Comparison of ENCODE assay signal across 19 mouse cellular contexts in the genomic region with DNA sequence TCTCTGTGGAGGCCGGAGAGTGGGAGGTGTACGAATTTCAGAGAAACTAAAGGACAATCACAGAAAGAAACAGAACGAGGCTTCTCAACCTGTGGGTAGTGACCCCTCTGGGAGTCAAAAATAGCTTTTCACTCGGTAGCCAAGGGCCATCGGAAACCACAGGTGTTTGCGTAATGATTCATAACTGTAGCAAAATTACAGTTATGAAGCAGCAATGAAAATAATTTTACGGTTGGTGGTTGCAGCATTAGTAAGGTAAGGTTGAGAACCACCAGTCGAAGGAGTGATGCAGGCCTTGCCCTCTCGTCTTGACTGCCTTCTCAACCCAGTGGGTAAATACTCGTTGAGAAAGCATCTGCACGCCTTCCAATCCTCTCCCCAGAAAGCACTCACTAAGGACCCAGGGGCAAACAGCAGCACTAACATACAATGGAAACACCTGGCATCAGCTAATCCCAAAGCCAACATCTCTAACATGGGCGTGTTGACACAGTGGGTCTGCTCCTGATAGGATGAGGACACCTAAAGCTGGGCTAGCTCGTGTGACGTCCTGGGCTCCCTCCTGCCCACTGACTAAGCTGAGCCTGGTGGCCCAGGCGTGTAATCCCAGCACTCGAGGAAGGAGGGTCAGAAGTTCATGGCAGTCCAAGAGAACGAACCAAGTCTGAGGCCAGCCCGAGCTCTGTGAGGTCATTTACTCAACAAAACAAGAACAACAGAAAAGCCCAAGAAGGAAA. TPM values are rescaled to one million over a fixed set of nuclear protein-coding genes. Genes with fewer than 3 reads are reported as not detected.
DNase-seq lines count a peak whose midpoint lies in the region; ATAC-seq and TF ChIP-seq lines count a peak whose summit lies in the region.
"Had no signal": no experiment of that assay in that cellular context is flagged by ENCODE, and none has a peak within 500 bp of the region (broad histone marks: within the 10 kb centered on the region; RNA-seq: fewer than 3 reads in every experiment).

No protein-coding gene starts in this region.

- no peak for TF ChIP-seq POLR2A in bone marrow, adult 2 months (IDR thresholded peaks at IDR 0.05; ENCODE audit: borderline replicate concordance, control insufficient read depth, low read depth, low read length)

- DNase-seq in gastrocnemius, adult 2 months, result no peak
- DNase-seq in gastrocnemius, postnatal 10 days, result no peak
- DNase-seq in 416B (ENCODE audit: low read depth), result peak; percentile 80
- no peak for DNase-seq in yolk sac, embryonic 10.5 days (ENCODE audit: low spot score)
- DNase-seq in right cerebral cortex, adult 2 months (ENCODE audit: low spot score in 2 of 2), result no peak
- DNase-seq: cerebellum, adult 9-11 months; heart, postnatal 4 days; liver, embryonic 13.5 days; right cerebral cortex, adult 18-20 months; spleen, adult 18-20 months; thymus, postnatal 4 days had no signal

- H3K4me3 ChIP-seq in gastrocnemius, adult 2 months, result no peak overlapping the region
- H3K4me3 ChIP-seq in bone marrow, adult 2 months (replicated peaks; ENCODE audit: control insufficient read depth, low read depth, low read length), result no peak overlapping the region
- H3K4me3 ChIP-seq: forebrain, embryonic 13.5 days; heart, embryonic 13.5 days; liver, embryonic 13.5 days; megakaryocyte, embryonic 14.5 days had no signal

- ATAC-seq in megakaryocyte progenitor cell, adult 5-6 weeks (replicated peaks; ENCODE audit: poor library complexity), result peak; percentile 41
- no peak for ATAC-seq in activated CD4-positive, CD25-positive, alpha-beta regulatory T cell, adult 4 months
- ATAC-seq: forebrain, embryonic 13.5 days; hindbrain, postnatal 0 days; Patski had no signal

- peak overlapping the region; percentile 9 for H3K27ac ChIP-seq in gastrocnemius, adult 2 months
- H3K27ac ChIP-seq in bone marrow, adult 2 months (ENCODE audit: control insufficient read depth, insufficient read depth, low read depth, low read length, poor library complexity), result peak overlapping the region; percentile 21
- H3K27ac ChIP-seq: forebrain, embryonic 13.5 days; heart, embryonic 13.5 days; hindbrain, postnatal 0 days; liver, embryonic 13.5 days had no signal

- intact Hi-C loops in gastrocnemius, adult 2 months (cut with DNase I), result no loop called here

- TF ChIP-seq CTCF in gastrocnemius, adult 2 months (IDR thresholded peaks at IDR 0.05), result no peak
- no peak for TF ChIP-seq CTCF in bone marrow, adult 2 months (IDR thresholded peaks at IDR 0.05; ENCODE audit: control insufficient read depth, insufficient read depth, low read length)

- peaks cover 7% of the 10 kb centered on the region; the same call in 1 of the 2 replicates for H3K4me1 ChIP-seq in bone marrow, adult 2 months (ENCODE audit: control insufficient read depth, insufficient read depth, low read length)

- 39% methylated on average over 18 of the region's 18 CpGs for WGBS in bone marrow, adult 2 months

RNA-seq across cellular contexts. Expression of a gene that starts 24.6 kb away (rescaled TPM):
- total RNA-seq in gastrocnemius, adult 2 months (2021), result 10 to 100 TPM; 23.2 to 29.0 TPM
- 10 to 100 TPM; 22.8 to 25.2 TPM for total RNA-seq in gastrocnemius, postnatal 10 days (2021)
- 6.4 and 13.5 TPM in 2 replicates for polyA plus RNA-seq in bone marrow, adult 2 months (2011; ENCODE audit: insufficient read depth, insufficient read length, low replicate concordance, missing spikeins)
- total RNA-seq in megakaryocyte progenitor cell, adult 5-6 weeks (2015), result 51.5 and 57.9 TPM in 2 replicates
- 55.1 and 64.4 TPM in 2 replicates for total RNA-seq in megakaryocyte progenitor cell, adult 5-6 weeks (2017)
- polyA plus RNA-seq in activated CD4-positive, CD25-positive, alpha-beta regulatory T cell, adult 4 months (2017; shearing (Covaris generic)), result 10 to 100 TPM; 90.9 to 97.8 TPM

RNA-seq across cellular contexts. Expression of a gene that starts 43.1 kb away (rescaled TPM):
- 10 to 100 TPM; 56.1 to 98.6 TPM for total RNA-seq in gastrocnemius, adult 2 months (2021)
- total RNA-seq in gastrocnemius, postnatal 10 days (2021), result 10 to 100 TPM; 36.3 to 37.1 TPM
- polyA plus RNA-seq in bone marrow, adult 2 months (2011; ENCODE audit: insufficient read depth, insufficient read length, low replicate concordance, missing spikeins), result 1.3 and 4.0 TPM in 2 replicates
- 20.3 and 20.8 TPM in 2 replicates for total RNA-seq in megakaryocyte progenitor cell, adult 5-6 weeks (2015)
- 20.0 and 27.5 TPM in 2 replicates for total RNA-seq in megakaryocyte progenitor cell, adult 5-6 weeks (2017)
- 1 to 10 TPM; 2.7 to 4.1 TPM for polyA plus RNA-seq in activated CD4-positive, CD25-positive, alpha-beta regulatory T cell, adult 4 months (2017; shearing (Covaris generic))

RNA-seq across cellular contexts. Expression of a gene that starts 43.2 kb away (rescaled TPM):
- total RNA-seq in gastrocnemius, adult 2 months (2021), result 1 to 10 TPM; 7.7 to 9.8 TPM
- total RNA-seq in gastrocnemius, postnatal 10 days (2021), result 1 to 10 TPM; 6.1 to 6.8 TPM
- 2.7 and 5.2 TPM in 2 replicates for polyA plus RNA-seq in bone marrow, adult 2 months (2011; ENCODE audit: insufficient read depth, insufficient read length, low replicate concordance, missing spikeins)
- total RNA-seq in megakaryocyte progenitor cell, adult 5-6 weeks (2015), result 12.9 and 15.6 TPM in 2 replicates
- total RNA-seq in megakaryocyte progenitor cell, adult 5-6 weeks (2017), result 9.7 and 13.8 TPM in 2 replicates
- polyA plus RNA-seq in activated CD4-positive, CD25-positive, alpha-beta regulatory T cell, adult 4 months (2017; shearing (Covaris generic)), result 10 to 100 TPM; 15.3 to 19.5 TPM
